Mouse (Mus musculus) CH12.LX (cell line): ENCODE data around the gene Cysltr2.

Experiments used
- BHLHE40 ChIP-seq: IDR thresholded peaks from 2 replicates; pipeline ENCODE4 v1.6.1; 2011; ENCODE audit warnings: mild to moderate bottlenecking, low read depth, low read length, improper control_type of control experiment
- CTCF ChIP-seq, 2 experiments: IDR thresholded peaks in 1 of 2; conservative IDR thresholded peaks in 1 of 2; 2 replicates each; pipeline ENCODE4 v1.5.1; 2011 to 2012; ENCODE audit warnings: low read depth in 2 of 2, low read length in 2 of 2, improper control_type of control experiment in 1 of 2, inconsistent platforms in 1 of 2, mild to moderate bottlenecking in 1 of 2, moderate library complexity in 1 of 2
- ELF1 ChIP-seq: IDR thresholded peaks from 2 replicates; pipeline ENCODE4 v1.6.1; 2014; ENCODE audit warnings: low read depth, mild to moderate bottlenecking, inconsistent platforms, low read length, improper control_type of control experiment
- EP300 ChIP-seq: IDR thresholded peaks from 2 replicates; pipeline ENCODE4 v1.6.1; 2011; ENCODE audit warnings: low read length, improper control_type of control experiment
- MAX ChIP-seq: IDR thresholded peaks from 2 replicates; pipeline ENCODE4 v1.6.1; 2011; ENCODE audit warnings: low read length, improper control_type of control experiment
- MAZ ChIP-seq: IDR thresholded peaks from 2 replicates; pipeline ENCODE4 v1.6.1; 2012; ENCODE audit warnings: low read depth, mild to moderate bottlenecking, inconsistent platforms, low read length, improper control_type of control experiment, moderate library complexity
- MYC ChIP-seq: IDR thresholded peaks from 2 replicates; pipeline ENCODE4 v1.6.1; 2011; ENCODE audit warnings: low read depth, mild to moderate bottlenecking, improper control_type of control experiment, low read length
- NELFE ChIP-seq: IDR thresholded peaks from 2 replicates; pipeline ENCODE4 v1.6.1; 2011; ENCODE audit warnings: low read depth, low read length, improper control_type of control experiment
- POLR2A ChIP-seq: IDR thresholded peaks from 2 replicates; pipeline ENCODE4 v1.6.1; 2011; ENCODE audit warnings: low read depth, mild to moderate bottlenecking, improper control_type of control experiment, low read length
- RAD21 ChIP-seq: IDR thresholded peaks from 2 replicates; pipeline ENCODE4 v1.6.1; 2011; ENCODE audit warnings: low read depth, mild to moderate bottlenecking, low read length, improper control_type of control experiment, moderate library complexity
- TBP ChIP-seq: conservative IDR thresholded peaks from 2 replicates; pipeline ENCODE4 v1.6.1; 2011; ENCODE audit warnings: low read depth, low read length, improper control_type of control experiment
- USF1 ChIP-seq: IDR thresholded peaks from 2 replicates; pipeline ENCODE4 v1.6.1; 2014; ENCODE audit warnings: low read depth, mild to moderate bottlenecking, inconsistent platforms, low read length, improper control_type of control experiment
- ZC3H11A ChIP-seq: IDR thresholded peaks from 2 replicates; pipeline ENCODE4 v1.6.1; 2012; ENCODE audit warnings: low read depth, mild to moderate bottlenecking, inconsistent platforms, low read length, improper control_type of control experiment

DNA sequence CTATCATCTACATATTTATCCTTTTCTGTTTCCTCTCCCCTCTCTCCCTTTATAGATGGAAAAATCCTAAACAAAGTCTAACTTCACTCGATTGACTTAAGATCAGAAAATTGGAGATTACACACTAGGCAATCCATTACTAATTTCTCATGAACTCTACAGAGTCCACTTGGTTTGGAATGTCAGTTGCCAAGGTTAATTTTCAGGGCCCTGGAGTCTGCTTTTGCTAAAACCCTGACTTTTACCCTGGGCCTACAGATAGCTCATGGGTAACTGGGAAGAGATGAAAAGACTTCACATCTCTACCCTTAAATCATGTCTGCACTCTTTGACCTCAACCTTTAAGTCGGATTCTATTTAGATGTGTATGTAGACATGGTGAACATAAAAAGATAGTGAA, 34.6 kb upstream of the Cysltr2 start:
- TF ChIP-seq POLR2A (no peak), ZC3H11A (no peak), USF1 (no peak), RAD21 (no peak), MYC (no peak), TBP (no peak), MAX (no peak), ELF1 (no peak), CTCF (conservative IDR thresholded peaks at IDR 0.05 in 1 of 2, IDR thresholded peaks at IDR 0.05 in 1 of 2; ENCODE audit: low read depth in 2 of 2, low read length in 2 of 2) (no peak), BHLHE40 (no peak), MAZ (no peak), NELFE (no peak), EP300 (no peak)
